Mouse (Mus musculus) liver, postnatal 0 days (tissue): ENCODE results near the gene Vmn1r219.
"Not testable (repeated sequence)": the region's sequence is repeated elsewhere in the genome, so short reads cannot be mapped to it uniquely, and the experiment has no call there.

Source experiments
- CTCF ChIP-seq: sonication (generic); IDR thresholded peaks from 2 replicates; pipeline ENCODE4 v1.5.1; 2016; ENCODE audit warnings: antibody characterized with exemption, low read depth
- EP300 ChIP-seq: IDR thresholded peaks from 2 replicates; pipeline ENCODE4 v1.6.1; 2016; ENCODE audit warnings: antibody characterized with exemption, low read depth, mild to moderate bottlenecking

DNA sequence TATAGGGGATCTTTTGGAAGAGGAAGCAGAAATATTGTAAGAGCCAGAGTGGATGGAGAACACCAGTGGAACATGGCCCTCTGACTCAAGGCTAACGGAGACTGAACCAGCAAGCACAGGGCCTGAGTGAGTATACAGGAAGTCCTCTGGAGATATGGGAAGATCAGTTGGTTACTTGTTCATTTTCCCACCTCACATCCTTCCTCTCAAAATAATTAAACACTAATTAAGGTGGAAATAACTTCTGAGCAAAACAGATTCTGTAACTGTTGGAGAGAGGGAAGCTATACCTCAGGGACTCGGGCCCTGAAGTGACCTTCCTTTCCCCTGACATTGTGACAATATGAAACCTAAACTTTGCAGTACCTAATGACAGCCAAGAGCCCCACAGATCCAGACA, 54.7 kb downstream of the Vmn1r219 start, which contains the start of gene Vmn1r221:
- TF ChIP-seq CTCF, EP300: not testable (repeated sequence)
